Mouse (Mus musculus) bone marrow, adult 2 months (tissue): ENCODE measurements around the gene Zmym1. TPM values are rescaled to one million over a fixed set of nuclear protein-coding genes. Genes with fewer than 3 reads are reported as not detected.

Experiments used
- H3K27ac ChIP-seq: fragments of 200-500 bp; 2 replicates; pipeline ENCODE4 v1.5.1; 2012; ENCODE audit warnings: low read depth, mild to moderate bottlenecking, control low read depth, inconsistent platforms, low read length; ENCODE audit not compliant: control insufficient read depth, poor library complexity, insufficient read depth
- H3K4me1 ChIP-seq: fragments of 200-500 bp; 2 replicates; pipeline ENCODE4 v1.6.1; 2011; ENCODE audit warnings: low read length; ENCODE audit not compliant: control insufficient read depth, insufficient read depth
- H3K4me3 ChIP-seq: fragments of 200-500 bp; replicated peaks from 2 replicates; pipeline ENCODE3; 2011; ENCODE audit warnings: mild to moderate bottlenecking, low read depth, low read length, control low read depth; ENCODE audit not compliant: control insufficient read depth
- CTCF ChIP-seq: fragments of 200-500 bp; IDR thresholded peaks from 2 replicates; pipeline ENCODE4 v1.5.1; 2011; ENCODE audit warnings: low read length, control low read depth; ENCODE audit not compliant: control insufficient read depth, insufficient read depth
- POLR2A ChIP-seq: fragments of 200-500 bp; IDR thresholded peaks from 2 replicates; pipeline ENCODE4 v1.6.1; 2011; ENCODE audit warnings: low read depth, mild to moderate bottlenecking, control low read depth, low read length, borderline replicate concordance; ENCODE audit not compliant: control insufficient read depth
- WGBS: fragments of 180-500 bp; shearing (Covaris S2); methylation state at CpG from one replicate; pipeline ENCODE4 v1.1.7; 2018; 5-methylcytosine and 5-hydroxymethylcytosine counted together
- polyA plus RNA-seq: library from polyadenylated mRNA; stranded (reverse); fragments of >200 nt; gene quantifications from 2 replicates; pipeline ENCODE4 v1.2.4, GENCODE M21; 2011; ENCODE audit warnings: low replicate concordance; ENCODE audit not compliant: missing spikeins, insufficient read depth, insufficient read length

The Zmym1 gene
- polyA plus RNA-seq, 1 experiment = 20.6 TPM

- Histone ChIP-seq H3K4me1 (no peaks in the 10 kb centered on the region; the same call in 1 of the 2 replicates), H3K4me3 (peak within 1 kb of the TSS; percentile 58), H3K27ac (peak within 1 kb of the TSS; percentile 10)
- TF ChIP-seq CTCF (no peak), POLR2A (peak; percentile 89; the same call in 1 of the 2 replicates)
- WGBS = under 1% methylated on average over 46 of the region's 46 CpGs
These were observed 16.1 kb upstream of the Zmym1 start, which contains the start of gene Zmym6 for GRCm38 (mm10) chr4:127076875-127077548. Gene Zmym6, plus strand, starts transcription at chr4:127077383.

GRCm38 (mm10) chr4:127074915-127075314 is 14.0 kb upstream of the Zmym1 start:
- TF ChIP-seq POLR2A (no peak), CTCF (no peak)
- 68% methylated on average over 1 of the region's 1 CpGs for WGBS
- H3K4me1 ChIP-seq = no peaks in the 10 kb centered on the region; the same call in 1 of the 2 replicates
- H3K27ac ChIP-seq = no peak overlapping the region
- no peak overlapping the region for H3K4me3 ChIP-seq

GRCm38 (mm10) chr4:127064051-127064450 is 3.1 kb upstream of the Zmym1 start:
- TF ChIP-seq POLR2A (no peak), CTCF (no peak)
- no peaks in the 10 kb centered on the region; the same call in 1 of the 2 replicates for H3K4me1 ChIP-seq
- H3K27ac ChIP-seq = no peak overlapping the region
- WGBS = 82% methylated on average over 1 of the region's 1 CpGs
- no peak overlapping the region for H3K4me3 ChIP-seq

- TF ChIP-seq POLR2A (no peak), CTCF (peak; percentile 19; the same call in 1 of the 2 replicates)
- WGBS = 52% methylated on average over 7 of the region's 7 CpGs
- H3K4me3 ChIP-seq = no peak overlapping the region
- no peaks in the 10 kb centered on the region; the same call in 1 of the 2 replicates for H3K4me1 ChIP-seq
- H3K27ac ChIP-seq = no peak overlapping the region
These were observed 6.3 kb downstream of the Zmym1 start for GRCm38 (mm10) chr4:127054522-127055198.

- Histone ChIP-seq H3K27ac (no peak overlapping the region), H3K4me1 (no peaks in the 10 kb centered on the region), H3K4me3 (no peak overlapping the region)
- TF ChIP-seq POLR2A = no peak
- no peak for TF ChIP-seq CTCF
- 87% methylated on average over 5 of the region's 5 CpGs for WGBS
These were observed 7.9 kb downstream of the Zmym1 start for GRCm38 (mm10) chr4:127053071-127053470.

- TF ChIP-seq CTCF (no peak), POLR2A (no peak)
These were observed 9.8 kb downstream of the Zmym1 start for GRCm38 (mm10) chr4:127051121-127051520.

GRCm38 (mm10) chr4:127043540-127043939 is 17.4 kb downstream of the Zmym1 start:
- no peak for TF ChIP-seq CTCF
- TF ChIP-seq POLR2A = no peak
- Histone ChIP-seq H3K4me1 (no peaks in the 10 kb centered on the region), H3K4me3 (no peak overlapping the region), H3K27ac (no peak overlapping the region)
- 75% methylated on average over 4 of the region's 4 CpGs for WGBS

More at GRCm38 (mm10) chr4:127051121-127051520, 9.8 kb downstream of the Zmym1 start:
- WGBS = 81% methylated on average over 8 of the region's 8 CpGs
- Histone ChIP-seq H3K4me1 (no peaks in the 10 kb centered on the region), H3K27ac (no peak overlapping the region), H3K4me3 (no peak overlapping the region)

- no peak for TF ChIP-seq CTCF
- Histone ChIP-seq H3K4me1 (no peaks in the 10 kb centered on the region), H3K4me3 (no peak overlapping the region), H3K27ac (no peak overlapping the region)
- 81% methylated on average over 3 of the region's 3 CpGs for WGBS
These were observed 21.0 kb downstream of the Zmym1 start for GRCm38 (mm10) chr4:127039871-127040483.
